Mouse (Mus musculus): ENCODE measurements around the gene Gm6588.
"Not testable (repeated sequence)": the region's sequence is repeated elsewhere in the genome, so short reads cannot be mapped to it uniquely, and the experiment has no call there.

Gm6588 gene

GRCm38 (mm10) chr5:112448747-112449440 is at the start of gene Gm6588:
Gene Gm6588, plus strand, starts transcription at chr5:112449426.
- DNase-seq (ENCODE audit: low read depth, low spot score): no peak

GRCm38 (mm10) chr5:112402437-112402836 is 46.8 kb upstream of the Gm6588 start:
- no peak for DNase-seq (ENCODE audit: low read depth, low spot score)

- no peak for DNase-seq (ENCODE audit: low read depth, low spot score)
These were observed 43.2 kb upstream of the Gm6588 start for GRCm38 (mm10) chr5:112406017-112406416.

- no peak for DNase-seq (ENCODE audit: low read depth, low spot score)
These were observed 40.0 kb upstream of the Gm6588 start for GRCm38 (mm10) chr5:112409274-112409673.

- DNase-seq (ENCODE audit: low read depth, low spot score): no peak
These were observed 38.2 kb upstream of the Gm6588 start for GRCm38 (mm10) chr5:112411072-112411471.

GRCm38 (mm10) chr5:112411514-112412335 is 37.5 kb upstream of the Gm6588 start:
- no peak for DNase-seq (ENCODE audit: low read depth, low spot score)

GRCm38 (mm10) chr5:112412781-112413180 is 36.4 kb upstream of the Gm6588 start:
- not testable (repeated sequence) for DNase-seq (ENCODE audit: low read depth, low spot score)

GRCm38 (mm10) chr5:112416673-112417072 is 32.6 kb upstream of the Gm6588 start:
- DNase-seq (ENCODE audit: low read depth, low spot score): no peak

- DNase-seq (ENCODE audit: low read depth, low spot score): no peak
These were observed 31.2 kb upstream of the Gm6588 start for GRCm38 (mm10) chr5:112418023-112418422.

GRCm38 (mm10) chr5:112419535-112419934 is 29.7 kb upstream of the Gm6588 start:
- no peak for DNase-seq (ENCODE audit: low read depth, low spot score)

- no peak for DNase-seq (ENCODE audit: low read depth, low spot score)
These were observed 22.6 kb upstream of the Gm6588 start for GRCm38 (mm10) chr5:112426635-112427034.

- no peak for DNase-seq (ENCODE audit: low read depth, low spot score)
These were observed 21.9 kb upstream of the Gm6588 start for GRCm38 (mm10) chr5:112427283-112427682.

- no peak for DNase-seq (ENCODE audit: low read depth, low spot score)
These were observed 20.3 kb upstream of the Gm6588 start for GRCm38 (mm10) chr5:112428944-112429343.

- DNase-seq (ENCODE audit: low read depth, low spot score): no peak
These were observed 18.0 kb upstream of the Gm6588 start for GRCm38 (mm10) chr5:112431120-112431775.

GRCm38 (mm10) chr5:112432033-112432432 is 17.2 kb upstream of the Gm6588 start:
- no peak for DNase-seq (ENCODE audit: low read depth, low spot score)

- DNase-seq (ENCODE audit: low read depth, low spot score): no peak
These were observed 16.2 kb upstream of the Gm6588 start for GRCm38 (mm10) chr5:112433004-112433403.

- DNase-seq (ENCODE audit: low read depth, low spot score): no peak
These were observed 10.7 kb upstream of the Gm6588 start for GRCm38 (mm10) chr5:112438535-112438934.

- no peak for DNase-seq (ENCODE audit: low read depth, low spot score)
These were observed 3.9 kb downstream of the Gm6588 start for GRCm38 (mm10) chr5:112453088-112453487.

- DNase-seq (ENCODE audit: low read depth, low spot score): no peak
These were observed 5.8 kb downstream of the Gm6588 start for GRCm38 (mm10) chr5:112454966-112455555.

GRCm38 (mm10) chr5:112459903-112460302 is 10.7 kb downstream of the Gm6588 start:
- DNase-seq (ENCODE audit: low read depth, low spot score): no peak

GRCm38 (mm10) chr5:112466331-112466730 is 17.1 kb downstream of the Gm6588 start:
- no peak for DNase-seq (ENCODE audit: low read depth, low spot score)

- DNase-seq (ENCODE audit: low read depth, low spot score): no peak
These were observed 19.9 kb downstream of the Gm6588 start for GRCm38 (mm10) chr5:112468986-112469581.
